Mouse (Mus musculus) G1E (cell line): Measurements from ENCODE around the gene Kcnc3.

Experiments
- CTCF ChIP-seq: IDR thresholded peaks from 2 replicates; pipeline ENCODE4 v1.5.1; 2012; ENCODE audit warnings: low read depth, low read length, inconsistent platforms, mixed read lengths
- GATA1 ChIP-seq: IDR thresholded peaks from 2 replicates; pipeline ENCODE4 v1.6.1; 2012; ENCODE audit warnings: borderline replicate concordance, low read length, inconsistent platforms, mixed read lengths
- POLR2AphosphoS5 ChIP-seq: IDR thresholded peaks from 2 replicates; pipeline ENCODE4 v1.6.1; 2012; ENCODE audit warnings: low read depth, low read length, inconsistent platforms; ENCODE audit not compliant: insufficient replicate concordance
- TAL1 ChIP-seq: conservative IDR thresholded peaks from 2 replicates; pipeline ENCODE4 v1.6.1; 2012; ENCODE audit warnings: low read depth, low read length, inconsistent platforms, mixed read lengths

- no peak for TF ChIP-seq CTCF
- TF ChIP-seq GATA1, result no peak
- TF ChIP-seq POLR2AphosphoS5, result no peak
- TF ChIP-seq TAL1, result no peak
Measured at GRCm38 (mm10) chr7:44581637-44582036, 8.8 kb upstream of the Kcnc3 start.
